Mouse (Mus musculus) skeletal muscle tissue, adult 2 months (tissue): ENCODE measurements around the gene Umodl1.

ENCODE experiments used
- DNase-seq: peaks from one replicate; pipeline ENCODE4 v3.0.0-alpha.2; 2012; ENCODE audit warnings: low read depth, low spot score

Umodl1 gene

DNA sequence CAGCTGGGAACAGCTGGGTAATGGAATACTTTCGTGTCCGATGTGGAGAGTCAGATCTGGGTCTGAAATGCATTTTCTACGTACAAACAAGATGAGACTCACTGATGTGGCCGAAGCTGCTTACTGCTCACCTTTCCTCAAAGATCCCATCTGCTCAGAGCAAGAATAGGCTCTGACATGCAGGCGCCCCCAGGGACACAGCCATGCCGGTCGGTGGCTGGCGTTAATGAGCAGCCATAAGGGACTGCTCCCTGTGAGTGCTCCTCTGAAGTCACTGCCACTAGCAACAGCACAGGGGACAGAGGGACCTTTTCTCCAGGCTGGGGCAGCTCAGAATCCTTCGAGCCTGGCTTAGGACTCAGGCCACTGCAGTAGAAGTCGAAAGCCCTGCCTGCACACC lies at the start of gene Umodl1:
Gene Umodl1, plus strand, starts transcription at position 301 of the 400 bp plus-strand sequence.
- DNase-seq = no peak

DNA sequence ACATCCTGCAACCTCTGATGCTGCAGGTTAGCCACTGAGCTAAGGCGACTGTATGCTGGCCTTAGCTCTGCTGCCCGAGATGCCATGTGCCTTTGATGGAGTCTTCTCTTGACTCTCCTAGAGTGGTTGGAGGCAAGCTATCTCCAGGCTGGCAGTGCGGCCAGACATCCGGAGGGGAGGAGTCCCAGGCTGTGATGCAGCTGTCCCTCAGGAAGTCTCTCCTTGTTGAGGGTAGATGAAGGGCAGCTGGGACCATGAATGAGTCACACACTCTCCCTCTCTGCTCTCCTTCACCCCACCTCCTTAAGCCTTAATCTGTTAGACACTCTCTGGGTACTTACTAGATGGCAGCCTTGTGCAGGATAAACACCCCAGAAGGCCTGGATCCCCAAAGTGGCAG lies 46.9 kb upstream of the Umodl1 start:
- DNase-seq = no peak

DNA sequence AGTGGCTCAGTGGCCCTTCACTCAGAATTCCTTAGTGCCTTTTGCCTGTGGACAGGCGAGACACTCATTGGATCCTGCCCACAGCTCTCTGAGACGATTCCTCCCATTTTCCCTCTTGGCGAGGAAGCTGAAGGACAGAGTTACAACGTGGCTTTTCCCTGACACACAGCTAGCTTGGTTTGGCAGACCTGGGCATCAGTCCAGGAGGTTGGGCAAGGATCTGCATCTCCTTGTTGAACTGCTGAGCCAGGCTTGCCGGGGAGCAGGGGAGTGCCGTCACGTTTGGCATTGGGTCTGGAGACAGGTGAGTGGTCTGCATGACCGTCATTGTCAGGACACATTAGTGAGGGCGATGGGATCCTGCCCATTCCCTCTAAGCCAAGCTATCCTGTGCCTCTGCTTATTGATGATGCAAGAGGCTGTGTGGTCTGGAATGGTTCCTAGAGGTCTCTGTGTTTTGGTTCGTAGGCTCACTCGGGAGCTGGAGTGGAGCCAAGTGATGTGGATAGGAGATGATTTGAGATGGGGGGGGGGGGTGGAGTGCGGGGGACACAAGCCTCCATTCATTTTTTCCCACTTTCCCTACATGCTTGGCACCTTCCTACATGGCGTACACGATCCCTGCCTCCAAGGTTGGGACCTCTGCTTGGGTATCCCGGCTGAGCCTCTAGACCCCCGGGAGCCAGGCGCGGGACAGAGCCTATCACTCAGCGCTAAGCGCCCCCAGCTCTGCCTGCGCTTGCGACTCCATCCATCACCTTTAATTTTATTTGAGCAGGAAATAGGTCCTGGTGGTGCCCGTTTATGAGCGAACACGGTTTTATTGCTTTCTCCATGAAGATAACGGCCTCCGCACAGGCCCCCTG lies 43.3 kb upstream of the Umodl1 start:
- DNase-seq = no peak

DNA sequence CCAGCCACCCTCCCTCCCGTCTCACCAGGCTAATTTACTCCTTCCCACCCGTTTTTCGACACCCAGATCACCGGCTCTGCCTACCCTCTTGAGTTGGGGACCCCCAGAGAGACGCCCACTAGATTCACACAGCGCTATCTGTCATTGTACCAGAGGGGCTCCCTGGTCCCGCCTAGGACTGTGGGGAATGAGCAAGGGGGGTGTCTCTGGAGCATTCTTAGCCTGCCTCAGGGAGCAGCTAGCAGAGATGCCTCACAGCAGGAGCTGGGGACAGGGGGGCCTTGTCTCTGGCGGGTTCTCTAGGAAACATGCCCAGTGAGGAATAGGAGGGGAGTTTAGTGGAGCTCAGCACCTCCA lies 42.7 kb upstream of the Umodl1 start:
- no peak for DNase-seq

DNA sequence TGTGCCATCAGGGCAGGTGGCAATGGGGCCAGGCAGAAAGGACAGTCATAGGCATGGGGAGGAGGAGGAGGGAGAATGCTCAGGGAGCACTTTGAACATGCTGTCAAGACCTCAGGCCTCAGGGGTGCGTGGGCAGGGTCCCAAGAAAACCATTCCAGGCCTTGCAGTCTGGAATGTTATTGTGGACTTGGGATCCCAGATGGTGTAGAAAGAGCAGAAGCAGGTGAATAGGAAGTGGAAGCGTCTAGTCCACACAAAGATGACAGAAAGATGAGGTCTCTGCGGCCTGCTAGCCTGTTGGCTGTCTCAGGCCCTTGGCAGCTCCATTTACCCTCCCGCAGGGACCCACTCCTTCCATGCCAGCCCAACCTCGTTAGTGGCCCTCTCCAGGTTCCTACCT lies 41.9 kb upstream of the Umodl1 start:
- DNase-seq = no peak

DNA sequence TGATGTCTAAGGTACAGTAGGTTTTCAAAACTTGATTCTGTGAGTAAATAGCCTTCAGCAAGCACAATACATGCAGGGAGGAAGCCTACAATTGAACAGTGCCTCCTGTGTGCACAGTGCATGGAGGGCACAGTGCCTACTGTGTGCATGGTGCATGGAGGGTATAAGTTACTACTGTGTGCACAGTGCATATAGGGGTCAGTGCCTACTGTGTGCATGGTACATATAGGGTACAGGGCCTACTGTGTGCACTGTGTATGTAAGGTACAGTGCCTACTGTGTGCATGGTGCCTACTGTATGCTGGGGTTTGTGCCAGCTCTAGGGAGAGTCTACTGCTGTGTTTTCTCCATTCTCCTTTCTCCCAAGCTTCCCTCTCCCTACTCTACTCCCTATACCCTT lies 40.2 kb upstream of the Umodl1 start:
- DNase-seq = no peak

DNA sequence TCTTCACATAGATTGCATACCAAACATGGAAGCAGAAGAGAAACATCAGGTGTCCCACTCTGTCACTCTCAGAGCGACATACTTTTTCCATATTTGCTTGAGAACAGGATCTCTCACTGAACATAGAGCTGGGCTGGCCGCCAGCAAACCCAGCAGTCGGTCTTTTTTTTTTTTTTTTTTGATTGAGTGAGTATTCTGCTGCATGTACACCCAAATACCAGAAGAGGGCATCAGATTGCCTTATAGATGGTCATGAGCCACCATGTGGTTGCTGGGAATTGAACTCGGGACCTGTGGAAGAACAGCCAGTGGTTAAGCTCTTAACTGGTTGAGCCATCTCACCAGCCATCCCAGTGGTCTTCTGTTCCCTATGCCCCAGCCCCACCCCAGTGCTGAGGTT lies 30.9 kb upstream of the Umodl1 start:
- DNase-seq = no peak

DNA sequence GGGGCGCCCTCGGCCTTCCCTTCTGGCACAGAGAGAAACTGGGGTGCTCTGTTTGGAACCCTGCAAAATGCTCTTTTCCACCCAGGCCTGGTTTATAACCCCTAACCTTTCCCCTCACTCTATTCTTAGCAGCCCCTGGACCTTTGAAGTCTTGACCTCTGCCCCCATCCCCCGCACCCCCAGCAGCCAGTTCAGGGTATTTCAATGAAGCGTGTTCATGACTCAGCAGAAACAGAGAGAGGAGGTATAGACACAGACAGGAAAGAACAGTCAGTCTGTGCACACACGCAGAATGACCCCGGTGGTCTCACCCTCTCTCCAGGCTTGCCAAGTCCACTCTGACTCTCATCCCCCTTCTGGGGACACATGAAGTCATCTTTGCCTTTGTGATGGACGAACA lies 23.6 kb upstream of the Umodl1 start:
- no peak for DNase-seq

DNA sequence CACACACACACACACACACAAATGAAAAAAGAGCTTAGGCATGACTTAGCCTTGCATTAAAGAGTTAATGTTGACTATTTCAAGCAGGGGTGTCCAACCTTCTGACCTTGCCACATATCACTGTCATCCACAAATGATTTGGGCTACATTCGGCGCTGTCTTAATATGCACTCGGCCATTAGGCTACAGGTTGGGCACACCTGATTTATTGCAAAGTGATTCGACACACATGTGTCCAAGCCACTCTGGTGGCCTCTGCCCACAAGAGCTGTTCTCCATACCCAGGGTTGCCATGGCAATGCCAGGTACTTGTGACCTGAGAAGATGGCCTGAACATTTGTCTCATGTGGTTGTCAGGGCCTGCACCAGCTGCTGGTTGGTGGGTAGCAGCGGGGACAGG lies 21.6 kb upstream of the Umodl1 start:
- DNase-seq = no peak

DNA sequence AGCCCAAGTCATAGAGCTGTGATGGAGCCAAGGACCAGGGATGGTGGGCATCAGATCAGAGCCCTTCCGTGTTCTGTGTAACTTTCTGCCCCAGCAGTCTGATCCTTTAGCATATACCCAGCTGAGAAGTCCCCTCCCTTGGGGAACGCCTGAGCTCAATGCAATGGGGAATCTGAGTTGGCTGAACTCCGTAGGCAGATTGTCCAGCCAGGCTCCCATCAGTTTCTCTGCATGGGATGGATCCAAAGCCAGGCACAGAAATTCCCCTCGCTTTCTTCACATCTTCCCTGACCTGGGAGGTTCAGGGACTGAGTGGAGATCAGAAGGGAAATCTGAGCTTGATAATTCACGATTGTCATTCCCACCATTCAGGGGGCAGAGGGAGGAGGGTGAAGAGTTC lies 19.1 kb upstream of the Umodl1 start:
- no peak for DNase-seq

DNA sequence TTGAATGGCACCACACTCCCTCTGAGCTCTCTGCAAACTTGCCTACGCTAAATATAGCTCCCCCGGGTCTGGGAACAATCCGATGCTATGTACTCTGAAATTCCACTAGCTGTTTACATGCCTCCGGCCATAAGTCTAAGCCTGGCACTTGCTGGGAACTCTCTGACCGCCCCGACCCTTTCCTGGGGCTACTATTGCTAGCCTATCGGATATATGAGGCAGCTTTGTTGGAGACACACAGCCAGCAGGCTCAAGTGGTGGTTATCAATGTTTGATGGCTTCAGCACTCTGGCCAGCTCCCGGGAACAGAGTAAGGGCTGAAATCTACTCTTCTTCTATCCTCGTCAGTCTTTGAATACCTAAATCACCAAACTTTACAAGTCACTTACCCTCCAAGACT lies 15.9 kb upstream of the Umodl1 start:
- DNase-seq = no peak

DNA sequence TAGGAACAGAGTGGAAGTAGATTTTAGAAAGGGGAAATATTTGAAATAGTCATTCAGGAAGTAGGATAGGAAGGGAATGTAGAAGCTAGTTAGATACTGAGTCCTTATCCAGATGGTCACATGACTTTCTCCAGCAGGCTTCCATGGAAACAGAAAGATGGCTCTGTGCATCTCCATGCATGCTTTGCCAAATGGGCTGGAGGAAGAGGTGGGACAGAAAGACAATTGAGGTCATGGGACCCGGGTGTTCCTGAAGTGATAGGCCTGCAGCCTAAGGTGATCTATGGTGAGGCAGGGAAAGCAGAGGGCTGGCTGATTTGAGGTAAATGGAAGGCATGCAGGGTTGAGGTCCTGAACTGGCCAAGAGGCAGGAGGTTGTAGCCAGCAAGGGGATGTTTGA lies 6.1 kb upstream of the Umodl1 start:
- no peak for DNase-seq

DNA sequence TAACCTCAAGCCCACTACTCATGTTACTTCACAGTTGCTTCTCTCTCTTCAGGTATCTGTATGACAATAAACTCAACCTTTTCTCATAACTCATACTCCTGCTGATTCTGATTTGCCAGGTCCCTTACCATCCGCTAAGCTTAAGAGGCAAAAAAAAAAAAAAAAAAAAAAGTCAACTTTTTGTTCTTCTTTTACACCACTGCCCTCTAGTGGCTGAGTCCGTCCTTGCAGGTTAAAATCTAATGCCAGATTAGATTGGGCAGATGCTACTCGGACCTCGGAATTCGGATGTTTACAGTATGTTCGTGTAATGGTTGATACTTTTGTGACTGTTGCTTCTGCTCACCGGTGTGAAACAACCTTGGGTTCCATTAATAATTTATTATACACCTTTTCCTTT lies 3.7 kb upstream of the Umodl1 start:
- DNase-seq = peak; percentile 24

DNA sequence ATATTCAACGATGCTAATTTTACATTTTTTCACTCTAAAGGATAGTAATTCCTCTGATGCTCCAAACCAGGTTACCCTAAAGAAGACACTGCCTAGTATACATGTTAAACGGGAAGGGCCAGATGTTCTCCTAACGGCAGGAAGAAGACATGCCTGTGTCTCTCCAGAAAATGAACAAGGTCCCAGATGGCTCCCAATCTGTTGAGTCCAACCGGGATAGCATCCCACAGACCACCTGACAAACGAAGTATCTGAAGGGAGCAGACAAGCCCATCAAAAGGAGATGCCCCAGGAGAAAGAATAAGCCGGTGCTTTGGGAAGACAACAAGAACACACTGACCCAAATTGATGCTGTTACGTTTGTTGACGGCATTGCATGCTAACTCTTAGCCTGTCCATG lies 2.8 kb upstream of the Umodl1 start:
- no peak for DNase-seq

DNA sequence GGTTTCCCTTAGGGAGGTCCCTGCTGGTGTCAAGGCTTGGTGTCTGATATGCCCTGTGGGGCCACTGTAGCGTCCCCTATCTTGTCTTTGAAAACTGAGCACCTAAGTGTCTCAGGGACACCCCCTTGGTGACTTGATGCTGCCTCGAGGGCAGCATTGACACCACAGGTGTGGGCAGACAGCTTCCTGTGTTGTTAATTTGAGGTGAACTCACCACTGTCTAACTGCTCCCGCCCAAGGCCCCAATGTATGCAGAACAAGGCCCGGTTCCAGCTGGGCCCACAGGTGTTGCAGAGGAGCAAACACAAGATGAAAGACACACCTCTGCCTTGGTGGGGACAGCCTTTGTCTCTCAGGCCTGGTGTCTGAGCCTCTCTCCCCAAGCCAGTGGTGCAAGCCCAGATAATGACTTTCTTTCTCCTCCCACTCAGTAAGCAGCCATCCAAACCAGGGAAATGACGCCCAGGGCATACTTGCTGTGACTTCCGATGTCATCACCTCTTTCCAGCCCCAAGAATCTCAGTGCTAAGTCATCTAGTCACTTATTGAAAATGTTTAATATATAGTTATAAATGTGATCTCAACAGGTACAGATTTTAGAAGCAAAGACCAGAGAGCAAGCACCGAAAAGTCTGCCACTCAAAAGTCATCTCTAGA lies 7.6 kb downstream of the Umodl1 start:
- DNase-seq = no peak

DNA sequence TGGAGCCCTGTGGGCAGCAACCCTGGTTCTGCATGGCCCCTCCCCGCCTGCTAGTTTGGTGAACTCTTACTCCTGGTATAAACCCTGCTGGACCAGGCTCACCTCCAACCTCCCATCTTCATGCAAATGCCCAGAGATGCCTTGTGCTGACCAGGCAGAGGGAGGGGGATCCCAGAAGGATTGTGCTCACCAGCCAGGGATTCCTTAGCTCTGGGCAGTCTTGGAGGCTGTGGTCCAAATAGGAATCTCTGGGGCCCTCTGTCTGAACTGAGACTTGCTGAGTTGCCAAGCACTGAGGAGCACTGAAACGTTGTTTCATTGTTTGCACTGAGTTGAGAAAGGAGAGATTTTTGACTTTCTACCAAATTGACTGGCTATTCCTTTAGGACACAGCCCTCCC lies 8.4 kb downstream of the Umodl1 start:
- DNase-seq = no peak

DNA sequence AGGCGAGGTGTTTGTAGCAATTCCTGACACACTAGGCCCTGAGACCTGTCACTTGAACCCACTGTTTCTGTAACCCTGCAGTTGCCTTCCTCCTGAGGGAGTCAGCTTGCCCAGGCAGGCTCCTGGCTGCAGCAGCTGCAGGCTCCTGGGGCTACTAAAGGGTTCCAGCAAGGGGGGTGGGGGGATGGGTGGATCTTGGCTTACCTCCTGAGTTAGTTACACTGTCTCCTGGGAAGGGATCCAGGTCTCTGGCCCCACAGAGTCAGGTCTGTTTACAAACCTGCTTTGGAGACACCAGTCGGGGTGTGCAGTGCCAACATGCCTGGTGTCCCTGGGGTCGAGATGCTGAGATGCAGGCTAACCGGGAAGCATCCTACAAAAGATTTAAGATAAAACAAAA lies 15.5 kb downstream of the Umodl1 start:
- peak; percentile 87 for DNase-seq

DNA sequence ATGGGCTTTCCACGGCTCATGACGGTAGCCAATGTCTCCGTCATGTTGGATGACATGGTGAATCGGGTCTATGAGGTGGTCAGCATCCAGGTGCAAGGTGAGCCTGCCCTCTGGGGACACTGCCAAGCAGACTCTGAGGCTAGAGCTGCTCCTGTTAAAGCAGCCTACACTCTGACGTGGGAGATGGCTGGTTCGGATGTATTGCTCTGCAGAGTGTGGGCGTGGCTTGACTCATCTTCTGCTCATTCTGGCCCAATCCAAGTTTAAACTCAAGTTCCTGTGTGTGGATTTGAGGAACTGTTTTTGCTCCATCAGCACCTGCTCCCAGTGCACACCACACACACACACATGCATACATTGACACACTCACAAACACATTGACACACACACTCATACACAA lies 17.4 kb downstream of the Umodl1 start:
- no peak for DNase-seq

DNA sequence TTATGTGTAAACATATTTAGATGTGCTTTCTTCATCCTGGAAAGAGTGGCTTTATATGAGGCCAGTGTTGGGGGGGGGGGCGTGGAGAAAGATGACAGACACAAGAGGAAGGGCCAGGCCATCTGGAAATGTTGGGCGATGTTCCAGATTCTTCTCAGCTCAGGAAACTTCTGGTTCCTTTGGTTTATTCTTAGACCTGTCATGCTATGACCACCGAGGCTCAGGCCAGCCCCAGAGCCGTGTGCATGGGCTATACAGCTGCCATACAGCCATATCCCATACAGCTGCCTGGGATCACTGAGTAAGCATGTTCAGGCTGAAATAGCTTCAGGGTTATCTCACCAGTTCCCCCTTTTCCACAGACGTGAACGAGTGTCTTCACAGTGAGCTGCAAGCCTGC lies 18.9 kb downstream of the Umodl1 start:
- peak; percentile 42 for DNase-seq

DNA sequence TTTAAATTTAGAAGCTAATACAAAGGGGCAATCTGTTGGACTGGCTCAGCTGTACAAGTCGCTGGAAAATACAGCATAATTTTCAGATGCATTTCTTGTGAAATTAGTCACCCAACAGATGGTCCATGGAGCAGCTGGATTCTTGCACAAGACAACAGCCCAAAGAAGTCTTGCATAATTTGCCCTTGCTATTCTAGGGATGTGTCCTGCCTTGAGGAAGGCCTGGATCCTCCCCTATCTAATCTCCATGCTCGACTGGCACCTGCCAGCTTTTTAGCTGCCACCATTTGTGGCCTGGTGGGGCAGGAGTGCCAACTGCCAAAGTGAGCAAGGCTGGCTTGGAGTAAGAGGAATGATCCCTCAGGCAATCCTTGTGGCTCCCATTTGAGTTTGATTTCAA lies 22.9 kb downstream of the Umodl1 start:
- DNase-seq = peak; percentile 44

DNA sequence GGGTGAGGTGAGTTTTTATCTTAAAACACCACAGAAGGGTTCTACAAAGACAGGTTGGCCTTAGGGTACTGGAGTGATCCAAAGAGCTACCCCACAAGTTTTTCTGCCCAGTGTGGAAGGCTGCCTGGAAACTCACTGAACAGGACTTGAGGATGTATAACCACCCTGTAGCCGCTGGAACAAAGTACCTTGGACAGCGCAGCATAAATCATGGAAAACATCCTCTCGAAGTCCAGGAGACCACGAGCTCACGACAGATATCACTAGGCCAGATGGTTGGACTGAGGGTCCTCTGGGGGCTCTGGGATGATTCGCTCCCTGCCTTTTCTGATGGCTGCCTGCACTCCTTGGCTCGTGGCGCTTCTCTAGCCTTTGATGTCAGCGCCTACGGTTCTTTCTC lies 24.1 kb downstream of the Umodl1 start:
- DNase-seq = no peak

DNA sequence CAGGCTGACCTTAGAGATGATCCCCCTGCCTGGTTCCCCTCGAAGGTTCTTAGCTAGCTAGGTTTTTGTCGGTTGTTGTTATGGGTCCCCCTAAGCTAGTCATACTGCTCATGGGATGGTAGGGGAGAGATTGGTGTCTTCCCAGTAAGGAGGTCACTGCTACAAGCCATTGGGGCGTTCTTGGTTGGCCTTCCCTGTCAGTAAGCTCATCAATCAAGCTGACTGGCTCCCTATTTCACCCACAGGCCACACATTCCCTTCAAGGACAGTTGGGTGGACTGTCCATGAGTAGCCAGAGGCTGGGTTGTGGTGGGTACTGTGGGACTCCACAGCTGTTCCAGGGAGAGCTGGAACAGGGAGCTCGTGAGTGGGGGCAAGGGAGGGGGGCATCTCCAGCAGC lies 29.1 kb downstream of the Umodl1 start:
- no peak for DNase-seq

DNA sequence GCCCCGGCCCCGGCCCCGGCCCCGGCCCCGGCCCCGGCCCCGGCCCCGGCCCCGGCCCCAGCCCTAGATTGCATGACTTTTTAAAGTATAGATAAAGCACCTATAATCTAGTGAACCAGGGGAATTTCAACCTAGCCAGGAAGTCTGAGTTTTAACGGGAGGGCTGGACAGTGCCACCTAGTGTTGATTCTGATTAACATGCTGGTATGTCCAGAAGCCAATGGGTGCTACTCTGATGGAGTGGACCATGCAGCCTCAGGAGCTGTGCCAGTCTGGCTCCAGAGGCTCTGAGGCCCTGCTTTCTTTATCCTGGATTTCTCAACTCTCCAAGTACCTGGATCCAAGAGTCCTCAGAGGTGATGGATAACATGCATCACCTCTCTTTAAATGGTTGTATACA lies 35.8 kb downstream of the Umodl1 start:
- no peak for DNase-seq

DNA sequence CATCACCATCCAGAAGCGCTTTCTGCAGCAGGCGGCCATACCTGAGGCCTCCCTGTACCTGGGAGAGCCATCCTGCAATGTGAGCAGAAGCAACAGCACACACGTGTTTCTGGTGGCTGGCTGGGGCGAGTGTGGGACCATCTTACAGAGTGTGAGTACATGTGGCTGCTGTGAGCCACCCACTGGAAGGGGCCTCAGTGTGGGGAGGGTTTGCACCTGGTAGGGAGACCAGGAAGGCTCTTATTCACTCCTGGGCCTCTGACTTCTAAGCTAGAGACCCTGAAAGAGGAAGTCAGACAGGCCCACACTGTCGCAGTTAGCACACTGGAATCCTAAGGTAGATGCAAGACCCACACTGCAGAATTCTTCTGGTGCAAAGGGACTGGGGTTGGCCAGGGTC lies 41.9 kb downstream of the Umodl1 start:
- DNase-seq = no peak
